Mouse (Mus musculus): Measurements from ENCODE around the gene Kalrn.
"Not testable (repeated sequence)": the region's sequence is repeated elsewhere in the genome, so short reads cannot be mapped to it uniquely, and the experiment has no call there.

The Kalrn gene

DNA sequence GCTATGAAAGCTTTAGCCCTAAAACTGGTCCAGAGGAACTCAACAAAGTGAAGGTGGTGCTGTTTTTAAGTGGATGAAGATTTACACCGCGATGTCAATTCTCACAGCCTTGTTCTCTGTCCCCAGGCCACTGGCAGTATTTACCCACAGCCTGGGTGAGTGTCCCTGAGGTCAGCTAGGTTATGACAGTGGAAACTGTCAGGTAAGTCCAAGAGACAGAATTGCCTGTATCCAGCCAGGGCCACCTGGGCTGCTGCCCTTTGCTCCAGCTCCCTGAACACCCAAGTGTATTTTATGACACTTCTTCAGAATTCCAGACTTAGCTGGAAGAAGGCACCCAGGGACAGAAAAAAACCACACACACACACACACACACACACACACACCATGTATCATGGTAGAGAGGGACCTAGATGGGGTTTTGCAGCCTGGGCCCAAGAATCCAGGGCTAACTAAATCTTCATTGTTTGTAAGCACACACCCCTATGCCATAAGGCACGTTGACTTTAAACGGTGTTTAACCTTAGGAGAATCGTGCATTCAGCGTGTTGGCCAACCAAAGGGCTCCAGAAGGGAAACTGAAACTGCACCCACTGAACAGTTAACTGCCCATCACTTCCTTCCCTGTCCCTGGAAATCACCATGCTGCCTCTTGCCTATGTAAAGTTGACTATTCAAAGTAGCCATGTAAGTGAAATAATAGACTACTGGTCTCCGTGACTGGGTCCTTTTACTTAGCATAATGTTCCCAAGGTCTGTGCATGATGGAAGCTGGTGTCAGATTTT lies 462.3 kb downstream of the Kalrn start:
- CTCF ChIA-PET = interaction anchor here (0.7 kb wide), 1 partner anchor 15 kb away, joined by 4 read pairs; no protein-coding TSS in a partner anchor

DNA sequence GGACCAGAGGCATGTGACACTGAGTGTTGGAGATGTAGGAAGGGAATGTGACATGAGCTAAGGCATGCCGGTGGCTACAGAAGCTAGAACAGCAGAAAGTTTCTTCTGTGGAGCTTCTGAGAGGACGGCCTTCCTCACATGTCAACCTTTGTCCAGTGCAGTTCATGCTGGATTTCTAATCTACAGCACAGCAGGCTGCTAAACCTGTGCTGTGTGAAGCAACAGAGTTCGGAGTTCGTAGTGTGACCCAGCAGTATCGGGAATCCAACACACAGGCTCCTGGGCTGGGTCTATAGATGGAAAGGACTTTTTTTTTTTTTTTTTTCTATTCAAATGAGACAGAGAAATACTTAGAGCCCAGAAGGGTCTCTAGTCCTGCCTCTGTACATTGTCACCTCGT lies 468.9 kb downstream of the Kalrn start:
- CTCF ChIA-PET = no interaction called here

DNA sequence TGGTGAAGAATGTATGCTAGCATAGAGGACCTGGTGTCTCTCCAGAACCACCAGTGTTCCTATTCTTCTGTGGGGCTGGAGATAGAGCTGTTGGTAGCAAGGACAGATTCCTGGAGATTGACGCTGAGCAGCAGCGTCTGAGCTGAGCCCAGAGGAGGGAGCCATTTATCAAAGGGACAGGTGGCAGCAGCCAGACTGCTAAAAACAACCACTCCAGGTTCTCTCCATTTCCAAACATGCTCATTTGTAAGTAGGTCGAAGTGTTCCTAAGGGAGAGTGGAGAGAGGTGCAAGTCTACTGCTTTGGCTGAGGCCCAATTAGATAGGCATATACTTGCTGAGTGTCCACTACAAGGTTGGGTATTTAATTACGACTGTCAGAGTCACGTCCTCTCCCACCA lies 470.6 kb downstream of the Kalrn start:
- CTCF ChIA-PET = no interaction called here

DNA sequence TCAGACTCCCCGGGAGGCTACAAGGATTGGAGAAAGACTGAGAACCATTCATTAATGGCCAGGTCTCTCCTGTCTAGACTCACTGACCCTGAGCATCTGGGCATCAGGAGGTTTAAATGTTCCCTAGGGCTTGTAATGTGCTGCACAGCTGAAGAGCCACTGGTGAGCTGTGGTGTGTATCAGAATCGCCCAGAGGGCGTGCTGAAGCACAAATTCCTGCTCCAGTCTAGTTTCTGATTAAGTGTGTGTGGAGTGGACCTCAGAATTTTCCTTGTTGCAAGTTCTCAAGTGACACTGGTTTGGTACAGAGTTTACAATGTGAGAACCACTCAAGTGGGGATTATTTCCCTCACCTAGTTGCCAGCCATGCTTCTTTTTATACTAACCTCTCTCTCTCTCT lies 473.5 kb downstream of the Kalrn start:
- CTCF ChIA-PET = no interaction called here

DNA sequence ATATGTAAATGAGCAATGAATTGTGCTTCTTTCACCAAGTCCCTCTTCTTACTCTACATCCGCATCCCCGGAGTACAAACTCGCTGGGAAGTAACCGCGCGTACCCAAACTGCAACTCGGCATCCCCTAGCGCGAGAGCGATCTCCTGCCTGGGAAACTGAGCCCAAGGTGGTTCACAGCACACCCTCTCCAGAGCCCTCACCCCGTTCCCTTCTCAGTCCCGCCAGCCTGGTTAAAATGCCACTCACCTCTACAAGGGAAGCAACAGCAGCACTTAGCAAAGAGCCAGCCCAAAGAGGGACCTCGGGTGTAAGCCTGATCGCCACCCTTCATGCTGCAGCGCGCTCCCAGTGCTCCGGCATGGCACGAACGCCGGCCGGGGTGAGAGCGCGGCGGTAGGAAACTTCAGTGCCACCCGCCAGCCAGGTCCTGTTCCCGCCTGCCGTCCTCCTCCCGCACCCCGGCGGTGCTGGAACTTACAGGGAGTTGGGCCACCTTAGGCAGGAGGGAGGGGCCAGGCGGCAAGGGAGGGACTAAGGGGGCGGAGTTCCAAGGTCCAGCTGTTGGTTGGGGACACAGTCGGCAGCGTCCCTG lies 477.7 kb downstream of the Kalrn start:
- CTCF ChIA-PET = interaction anchor here (1.1 kb wide), 1 partner anchor 15 kb away, joined by 4 read pairs; no protein-coding TSS in a partner anchor

DNA sequence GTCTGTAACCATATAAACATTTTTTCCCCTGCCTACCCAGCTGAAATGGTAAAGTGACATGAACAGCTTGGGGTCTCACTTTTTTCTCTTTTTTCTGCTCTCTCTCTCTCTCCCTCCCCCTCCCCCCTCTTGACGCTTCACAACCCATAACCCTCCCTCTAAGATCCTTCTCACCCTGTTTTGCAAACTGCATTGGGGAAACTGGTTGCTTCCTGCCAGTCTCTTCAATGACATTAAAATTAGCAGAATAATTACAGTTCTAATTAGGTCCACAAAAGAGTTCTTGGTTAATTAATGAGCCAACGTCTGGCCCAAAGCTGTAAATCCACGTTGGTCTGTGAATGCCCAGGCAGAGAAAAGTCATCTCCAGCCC lies 478.3 kb downstream of the Kalrn start:
- CTCF ChIA-PET = interaction anchor here (0.6 kb wide), 1 partner anchor 1843 kb away, joined by 5 read pairs; the partner anchor contains the start of gene Parp9

DNA sequence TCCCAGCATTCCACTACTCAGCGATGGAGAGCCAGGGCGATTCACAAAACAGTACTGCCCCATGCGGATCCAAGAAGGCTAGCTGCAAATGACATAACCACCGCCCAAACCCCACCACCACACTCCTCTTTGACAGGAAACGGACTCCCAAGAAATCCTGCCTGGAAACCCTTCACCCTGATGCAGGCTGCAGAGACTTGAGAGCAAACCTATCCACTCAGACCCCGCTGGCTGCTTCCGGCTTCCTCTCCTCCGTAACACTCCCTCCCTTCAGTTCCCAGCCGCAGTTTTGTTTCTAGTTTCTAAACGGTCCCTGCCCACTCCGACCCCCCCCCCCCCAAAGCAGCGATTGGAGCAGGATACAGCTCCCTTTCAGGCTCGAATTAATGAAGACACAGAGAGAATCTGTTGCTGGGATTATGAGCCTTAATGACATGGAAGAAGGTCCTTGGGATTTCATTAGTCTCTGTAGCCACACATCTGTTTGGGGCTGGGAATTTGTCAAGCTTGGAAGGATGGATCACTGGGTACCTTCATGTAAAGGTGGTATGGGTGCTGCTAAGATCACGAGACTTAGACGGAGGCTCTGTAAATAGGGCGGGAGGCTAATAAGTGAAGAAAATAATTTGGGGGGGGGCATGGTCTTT lies 478.8 kb downstream of the Kalrn start:
- CTCF ChIA-PET = interaction anchor here (0.6 kb wide), 1 partner anchor 1844 kb away, joined by 5 read pairs; the partner anchor contains the start of gene Parp9

DNA sequence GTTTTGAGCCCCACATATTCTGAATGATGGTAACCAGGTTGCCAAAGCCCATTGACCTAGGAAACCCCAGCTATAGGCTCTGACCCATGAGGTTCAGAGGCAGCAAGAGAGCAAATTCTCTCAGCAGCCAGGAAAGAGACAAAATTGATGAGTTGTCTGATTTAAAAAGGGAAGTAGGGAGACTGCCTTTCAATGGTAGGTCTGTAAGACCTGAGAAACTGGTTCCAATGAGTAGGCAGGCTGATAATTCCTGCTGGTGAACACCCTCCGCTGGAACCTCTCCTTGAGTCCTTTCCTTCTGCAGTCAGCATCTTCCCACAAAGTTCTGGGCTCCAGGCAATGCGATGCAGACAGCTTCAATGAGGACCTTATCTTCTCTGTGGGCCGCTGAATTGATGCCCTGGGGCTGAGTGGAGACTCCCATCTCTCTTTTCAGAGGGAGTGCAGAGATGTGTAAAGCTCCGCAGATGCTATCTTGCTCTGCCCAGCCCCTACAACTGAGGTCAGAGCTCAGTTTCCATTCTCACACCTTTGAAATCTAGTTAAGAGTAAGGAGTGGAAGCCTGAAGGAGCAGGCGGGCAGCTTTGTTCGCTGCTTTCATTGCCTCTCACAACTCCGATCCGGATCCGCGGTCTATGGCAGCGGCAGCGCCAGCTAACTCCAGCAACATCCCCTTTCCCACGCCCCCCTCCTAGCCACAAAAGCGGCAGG lies 479.4 kb downstream of the Kalrn start:
- CTCF ChIA-PET = interaction anchor here (1.1 kb wide), 2 partner anchors 20 to 97 kb away, joined by 3 to 10 read pairs; no protein-coding TSS in a partner anchor

DNA sequence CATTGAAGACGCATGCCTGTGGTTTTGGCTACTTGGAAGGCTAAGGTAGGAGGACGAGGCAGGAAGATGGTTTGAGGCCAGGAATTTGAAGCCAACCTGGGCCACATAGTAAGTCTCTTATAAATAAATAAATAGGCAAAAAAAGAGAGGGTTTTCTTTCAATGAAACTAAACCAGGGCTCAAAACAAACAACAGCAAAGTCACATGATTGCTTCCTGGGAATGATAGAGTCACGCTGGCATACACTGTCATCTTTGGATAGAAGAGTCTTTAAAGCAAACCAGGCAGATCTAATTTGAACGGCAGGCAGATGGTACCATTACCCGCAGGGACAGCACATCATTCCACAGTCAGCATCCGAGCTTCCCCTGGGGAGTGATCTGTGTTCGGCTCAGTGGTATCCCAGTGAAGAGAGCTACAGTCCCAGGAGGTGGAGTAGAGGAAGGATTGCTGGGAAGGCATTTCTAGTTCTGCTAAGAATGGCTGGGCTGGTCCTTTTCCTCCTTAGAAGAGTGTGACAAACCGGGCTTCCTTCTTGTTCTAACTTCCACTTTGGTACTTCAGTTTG lies 483.7 kb downstream of the Kalrn start:
- CTCF ChIA-PET = no interaction called here

DNA sequence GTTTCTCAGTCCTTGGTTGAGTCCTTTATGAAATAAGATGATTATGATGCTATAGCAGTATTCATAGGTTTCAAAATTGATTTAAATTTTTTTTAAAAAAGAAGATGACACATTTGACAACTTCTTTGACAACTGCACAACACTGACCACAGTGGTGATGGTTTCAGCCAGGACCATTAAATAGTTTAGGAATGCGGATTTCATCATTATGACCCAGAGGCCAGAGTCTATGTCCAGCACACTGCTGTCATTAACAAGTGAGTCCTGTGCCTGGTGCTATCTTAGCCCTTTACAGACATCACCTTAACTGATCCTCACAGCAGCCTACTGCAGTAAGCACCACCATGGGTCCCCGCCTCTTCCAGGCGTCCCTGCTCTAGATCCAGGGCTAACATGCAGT lies 484.3 kb downstream of the Kalrn start:
- CTCF ChIA-PET = no interaction called here

DNA sequence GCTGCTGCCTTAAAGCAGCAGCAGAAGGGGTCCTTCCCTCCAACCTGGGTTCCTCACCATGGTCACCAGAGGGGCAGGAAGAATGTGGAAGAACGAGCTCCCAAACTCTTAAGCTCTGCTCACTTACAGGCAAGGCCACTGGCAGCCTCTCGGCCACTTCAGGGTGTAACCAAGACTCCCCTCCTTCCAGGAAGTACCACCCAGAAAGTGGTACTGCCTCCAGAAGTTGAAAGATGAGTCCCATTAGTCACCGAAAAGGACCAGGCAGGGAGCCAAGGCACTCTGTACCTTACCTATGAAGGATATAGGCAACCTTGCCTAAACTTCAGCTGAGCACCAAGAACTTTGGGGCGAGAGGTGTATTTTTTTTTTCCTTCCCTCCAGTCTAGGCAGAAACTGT lies 485.0 kb downstream of the Kalrn start:
- CTCF ChIA-PET = no interaction called here

DNA sequence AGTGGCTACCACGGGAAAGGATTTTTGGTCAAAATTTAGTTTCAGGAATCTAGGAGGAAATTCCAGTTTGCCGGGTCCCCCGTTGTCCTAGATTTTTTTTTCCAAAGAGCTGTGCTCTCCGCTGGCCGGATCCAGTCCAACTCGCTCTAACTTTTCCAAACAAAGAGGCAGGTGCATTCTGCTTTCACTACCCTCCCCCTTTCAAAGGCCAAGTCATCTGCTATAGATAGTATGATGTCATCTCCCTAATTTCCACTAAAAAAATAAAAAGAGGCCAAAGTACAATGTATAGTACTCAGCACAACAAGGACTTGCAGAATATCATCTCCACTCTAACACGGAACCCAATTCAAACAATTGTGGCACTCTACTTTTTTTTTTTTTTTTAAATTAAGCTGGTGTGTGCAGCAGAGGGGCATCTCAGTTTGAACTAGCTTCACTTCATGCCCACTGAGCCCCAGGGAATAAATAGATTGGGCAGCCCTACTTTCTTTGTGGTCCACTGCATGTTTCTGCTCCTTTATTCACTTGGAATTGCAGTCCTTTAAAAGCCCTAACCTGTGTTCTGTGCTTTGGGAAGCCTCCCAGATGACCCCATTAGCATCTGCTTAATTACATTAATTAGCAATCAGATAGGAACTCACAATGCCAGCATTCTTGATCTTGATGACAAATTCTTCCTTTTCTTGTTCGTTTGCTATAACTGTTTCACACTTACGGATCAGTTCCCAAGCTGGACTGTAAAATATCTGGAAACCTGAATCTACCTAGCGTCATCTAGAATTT lies 489.0 kb downstream of the Kalrn start:
- CTCF ChIA-PET = no interaction called here

DNA sequence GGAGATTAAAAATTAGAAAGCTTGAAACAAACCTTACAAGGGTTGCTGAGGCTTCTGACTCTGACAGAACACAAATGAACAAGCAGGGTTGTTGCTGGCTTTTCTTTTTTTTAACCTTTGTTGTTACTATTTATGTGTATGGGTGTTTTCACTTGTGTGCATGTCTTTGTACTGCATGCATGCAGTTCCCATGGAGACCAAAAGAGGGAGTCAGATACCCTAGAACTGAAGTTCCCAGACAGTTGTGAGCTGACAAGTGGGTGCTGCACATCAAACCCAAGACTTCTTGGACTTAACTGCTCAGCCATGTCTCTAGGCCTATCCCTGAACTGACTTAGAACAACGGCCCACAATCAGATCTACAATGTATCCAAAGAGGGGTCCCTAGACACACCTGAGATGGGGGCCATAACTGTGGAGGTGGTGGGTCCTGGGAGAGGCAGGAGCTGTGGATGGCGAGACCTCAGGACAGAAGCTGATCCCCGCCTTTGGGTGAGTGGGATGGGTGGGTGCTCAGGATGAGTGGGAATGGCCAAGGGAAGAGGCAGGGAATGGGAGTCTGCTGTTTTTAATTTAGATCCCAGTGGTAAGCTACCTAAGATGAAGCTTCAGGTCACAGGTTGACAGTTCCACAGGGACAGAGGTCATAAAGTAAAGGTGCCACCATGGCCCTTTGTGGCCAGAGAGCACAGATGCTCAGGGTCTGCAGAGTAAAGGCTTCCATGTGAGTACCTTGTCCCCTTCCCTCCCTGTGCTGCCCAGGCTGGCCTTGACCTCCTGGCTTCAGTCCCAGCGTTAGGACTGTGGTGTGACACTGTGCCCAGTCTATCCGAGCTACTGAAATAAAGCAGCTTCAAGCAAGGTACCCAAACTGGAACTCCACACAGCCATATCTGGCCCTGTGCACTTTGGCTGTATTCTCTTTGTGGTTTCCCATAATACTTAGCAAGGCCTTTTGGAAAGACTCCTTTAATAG lies 490.6 kb downstream of the Kalrn start:
- CTCF ChIA-PET = no interaction called here

DNA sequence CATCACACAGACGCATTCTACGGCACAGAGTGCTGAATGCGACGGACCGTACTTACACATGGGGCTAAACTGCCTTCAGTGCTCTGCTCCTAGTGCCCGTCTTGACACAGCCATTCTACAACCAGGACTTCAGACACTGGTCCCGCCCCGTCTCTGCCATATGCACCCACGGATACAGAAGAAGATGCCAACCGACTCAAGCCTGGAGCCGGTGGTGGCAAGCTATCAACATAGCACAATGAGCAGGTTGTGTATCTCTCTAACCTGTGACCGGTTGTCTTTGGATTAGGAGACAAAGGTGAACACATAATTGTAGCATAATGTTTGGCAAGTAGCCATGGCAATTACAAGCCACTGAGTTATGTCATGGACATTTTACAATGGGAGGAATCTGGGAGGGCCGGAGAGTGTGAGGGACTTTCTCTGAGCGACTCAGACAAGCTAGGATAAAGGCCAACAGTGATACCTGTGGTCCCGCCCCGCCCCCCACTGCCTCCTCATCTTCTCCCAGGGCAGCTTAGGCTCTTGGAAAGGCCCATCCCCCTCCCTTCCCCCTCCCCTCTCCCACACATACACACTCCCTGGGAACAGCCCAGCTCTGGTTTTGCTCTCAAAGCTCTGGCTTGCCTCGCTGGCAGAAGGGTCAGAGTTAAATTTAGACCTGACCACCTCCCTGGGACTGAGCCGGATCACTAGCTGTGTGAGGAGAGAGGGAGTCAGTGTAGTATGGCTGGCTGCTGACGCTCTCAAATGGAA lies 491.5 kb downstream of the Kalrn start:
- CTCF ChIA-PET = no interaction called here

DNA sequence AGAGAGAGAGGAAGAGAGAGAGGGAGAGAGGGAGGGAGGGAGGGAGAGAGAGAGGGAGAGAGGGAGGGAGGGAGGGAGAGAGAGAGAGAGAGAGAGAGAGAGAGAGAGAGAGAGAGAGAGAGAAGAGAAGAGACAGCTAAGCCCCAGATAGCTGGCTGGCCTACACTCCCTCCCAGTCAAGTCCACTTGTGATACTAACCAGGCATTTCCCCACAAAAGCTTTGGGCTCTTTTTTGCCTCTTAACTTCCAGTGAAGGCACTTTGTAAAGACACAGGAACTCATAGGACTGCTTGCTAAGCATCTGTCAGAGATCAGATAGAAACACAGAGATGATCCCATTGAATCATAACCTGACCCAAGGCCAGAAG lies 492.0 kb downstream of the Kalrn start:
- CTCF ChIA-PET = not testable (repeated sequence)

DNA sequence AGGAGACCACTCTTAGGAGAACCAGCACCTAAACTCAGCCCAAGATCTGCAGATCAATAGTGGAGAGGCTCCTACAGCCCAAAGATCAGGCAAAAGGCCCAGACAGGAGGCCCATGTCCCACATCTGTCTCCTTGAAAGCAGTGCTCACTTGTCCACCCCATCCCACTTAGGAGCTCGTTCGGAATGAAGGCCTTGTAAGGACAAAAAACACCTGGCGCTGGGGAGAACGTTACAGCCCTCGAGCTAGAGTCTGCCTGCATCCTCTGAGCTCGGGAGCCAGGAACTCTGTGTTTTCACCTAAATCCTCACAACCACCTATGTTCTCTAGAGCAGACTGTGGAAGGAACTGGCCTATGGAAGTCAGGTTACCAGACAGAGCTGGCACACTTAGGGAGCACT lies 492.5 kb downstream of the Kalrn start:
- CTCF ChIA-PET = no interaction called here

DNA sequence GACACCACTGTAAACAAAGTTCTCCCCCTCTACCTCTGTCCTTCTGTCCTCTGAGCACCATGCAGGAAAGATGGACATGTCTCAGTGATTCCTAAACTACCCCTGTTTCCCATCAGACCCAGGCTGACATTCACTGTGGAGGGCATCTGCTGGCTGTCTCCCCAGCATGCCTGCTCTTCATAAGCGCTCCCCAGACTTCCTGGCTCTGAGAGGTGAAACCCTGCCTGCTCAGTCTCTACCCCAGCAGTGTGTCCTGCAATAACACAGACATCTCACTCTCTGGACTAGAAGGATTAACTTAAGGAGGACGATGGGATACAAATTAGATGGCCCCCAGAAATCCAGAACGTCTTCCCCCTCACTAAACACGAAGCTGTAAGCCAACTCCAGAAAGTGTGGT lies 493.8 kb downstream of the Kalrn start:
- CTCF ChIA-PET = no interaction called here

DNA sequence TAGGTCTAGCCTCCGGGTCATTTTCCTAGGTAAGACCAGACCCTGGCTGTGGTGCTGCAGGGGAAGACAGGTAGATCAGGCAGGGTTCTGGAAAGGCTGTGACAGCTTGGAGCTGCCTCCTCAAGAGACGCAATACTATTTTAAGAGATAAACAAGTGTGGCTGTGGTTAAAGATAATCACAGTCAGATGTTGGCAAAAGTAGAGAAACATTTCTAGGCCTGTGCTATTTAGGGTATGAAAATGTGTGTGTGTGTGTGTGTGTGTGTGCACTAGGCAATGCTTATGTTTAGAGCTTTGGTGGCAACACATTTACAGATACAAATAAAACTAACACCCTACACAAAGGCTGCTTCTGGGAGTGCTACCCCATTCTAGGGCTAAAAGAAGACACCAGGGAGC lies 494.6 kb downstream of the Kalrn start:
- CTCF ChIA-PET = no interaction called here

DNA sequence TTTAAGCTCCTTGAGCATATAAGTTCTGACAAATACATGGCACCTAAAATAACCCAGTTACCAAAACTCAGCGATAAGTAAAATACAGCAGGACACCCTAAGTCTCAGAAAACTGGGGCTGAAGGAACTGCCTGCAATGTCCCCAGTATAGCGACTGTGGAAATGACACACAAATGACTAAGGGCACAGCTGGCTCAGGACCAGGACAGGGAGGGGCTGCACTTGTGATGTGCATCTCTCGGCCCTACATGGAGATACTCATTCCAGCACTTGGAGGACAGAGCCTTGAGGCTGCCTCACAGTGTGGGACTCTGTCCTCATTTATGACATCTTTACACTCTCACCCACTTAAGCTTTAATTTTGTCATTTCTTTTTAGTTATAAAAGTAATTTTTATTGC lies 497.2 kb downstream of the Kalrn start:
- CTCF ChIA-PET = no interaction called here

Measured in spleen, embryonic (tissue).